Mouse (Mus musculus) bone marrow, adult 2 months (tissue): ENCODE data around the gene Vmp1.

Experiments
- CTCF ChIP-seq: fragments of 200-500 bp; IDR thresholded peaks from 2 replicates; pipeline ENCODE4 v1.5.1; 2011; ENCODE audit warnings: low read length, control low read depth; ENCODE audit not compliant: control insufficient read depth, insufficient read depth
- POLR2A ChIP-seq: fragments of 200-500 bp; IDR thresholded peaks from 2 replicates; pipeline ENCODE4 v1.6.1; 2011; ENCODE audit warnings: low read depth, mild to moderate bottlenecking, control low read depth, low read length, borderline replicate concordance; ENCODE audit not compliant: control insufficient read depth

DNA sequence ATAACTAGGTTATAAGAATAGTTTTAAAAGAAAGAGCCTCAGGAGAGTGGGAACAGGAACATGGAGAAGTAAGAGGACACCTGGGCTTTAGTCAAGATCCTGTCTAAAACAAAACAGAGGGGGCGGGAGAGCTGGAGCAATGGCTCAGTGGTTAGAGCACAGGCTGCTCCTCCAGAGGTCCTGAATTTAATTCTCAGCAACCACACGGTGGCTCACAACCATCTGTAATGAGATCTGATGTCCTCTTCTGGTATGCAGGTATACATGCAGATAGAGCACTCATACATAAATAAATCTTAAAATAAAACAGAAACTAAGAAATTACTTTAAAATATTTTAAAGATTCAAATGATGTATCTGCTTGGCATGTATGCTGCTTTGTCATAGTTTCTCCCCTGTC is 111.0 kb downstream of the Vmp1 start:
- TF ChIP-seq CTCF: no peak
- TF ChIP-seq POLR2A: no peak
